Mouse (Mus musculus): Measurements from ENCODE around the gene Gckr.
A peak's percentile ranks its signal among the peaks of the same experiment; 100 is the strongest.

The Gckr gene

GRCm38 (mm10) chr5:31297047-31297757, at the start of gene Gckr:
Gckr (plus strand) TSS chr5:31297443.
- DNase-seq (ENCODE audit: low read depth, low spot score): no peak

- DNase-seq (ENCODE audit: low read depth, low spot score): no peak
These were observed 46.5 kb upstream of the Gckr start for GRCm38 (mm10) chr5:31250716-31251115.

- DNase-seq (ENCODE audit: low read depth, low spot score): peak; percentile 53
These were observed 45.6 kb upstream of the Gckr start, which contains the start of gene Krtcap3 for GRCm38 (mm10) chr5:31251541-31252101. Krtcap3 (plus strand) TSS chr5:31251691.

- DNase-seq (ENCODE audit: low read depth, low spot score): peak; percentile 5
These were observed 45.1 kb upstream of the Gckr start for GRCm38 (mm10) chr5:31252151-31252550.

GRCm38 (mm10) chr5:31252795-31253545, 44.3 kb upstream of the Gckr start:
- peak; percentile 65 for DNase-seq (ENCODE audit: low read depth, low spot score)

- DNase-seq (ENCODE audit: low read depth, low spot score): no peak
These were observed 43.4 kb upstream of the Gckr start for GRCm38 (mm10) chr5:31253806-31254205.

- DNase-seq (ENCODE audit: low read depth, low spot score): no peak
These were observed 42.8 kb upstream of the Gckr start for GRCm38 (mm10) chr5:31254452-31254851.

- DNase-seq (ENCODE audit: low read depth, low spot score): no peak
These were observed 42.3 kb upstream of the Gckr start for GRCm38 (mm10) chr5:31254901-31255300.

GRCm38 (mm10) chr5:31255381-31255780, 41.9 kb upstream of the Gckr start:
- DNase-seq (ENCODE audit: low read depth, low spot score): no peak

- DNase-seq (ENCODE audit: low read depth, low spot score): no peak
These were observed 41.3 kb upstream of the Gckr start for GRCm38 (mm10) chr5:31255971-31256370.

GRCm38 (mm10) chr5:31257616-31258015, 39.6 kb upstream of the Gckr start:
- no peak for DNase-seq (ENCODE audit: low read depth, low spot score)

GRCm38 (mm10) chr5:31266101-31266500, 31.1 kb upstream of the Gckr start:
- no peak for DNase-seq (ENCODE audit: low read depth, low spot score)

- no peak for DNase-seq (ENCODE audit: low read depth, low spot score)
These were observed 29.6 kb upstream of the Gckr start for GRCm38 (mm10) chr5:31267686-31268085.

GRCm38 (mm10) chr5:31273018-31273417, 24.2 kb upstream of the Gckr start:
- DNase-seq (ENCODE audit: low read depth, low spot score): no peak

GRCm38 (mm10) chr5:31279245-31279988, 17.8 kb upstream of the Gckr start:
- no peak for DNase-seq (ENCODE audit: low read depth, low spot score)

- DNase-seq (ENCODE audit: low read depth, low spot score): no peak
These were observed 9.0 kb upstream of the Gckr start for GRCm38 (mm10) chr5:31288225-31288624.

- DNase-seq (ENCODE audit: low read depth, low spot score): no peak
These were observed 8.6 kb upstream of the Gckr start for GRCm38 (mm10) chr5:31288655-31289054.

GRCm38 (mm10) chr5:31289626-31290230, 7.5 kb upstream of the Gckr start:
- DNase-seq (ENCODE audit: low read depth, low spot score): no peak

GRCm38 (mm10) chr5:31290521-31291360, 6.5 kb upstream of the Gckr start, which contains the start of gene Ift172:
Ift172 (minus strand) TSS chr5:31291116.
- peak; percentile 100 for DNase-seq (ENCODE audit: low read depth, low spot score)

- no peak for DNase-seq (ENCODE audit: low read depth, low spot score)
These were observed 5.9 kb upstream of the Gckr start for GRCm38 (mm10) chr5:31291361-31291688.

Data from forelimb bud, embryonic 11.5 days (tissue).